Mouse (Mus musculus) lung, adult 2 months (tissue): ENCODE measurements around the gene Erg28. TPM values are rescaled to one million over a fixed set of nuclear protein-coding genes. Genes with fewer than 3 reads are reported as not detected.
A peak's percentile ranks its signal among the peaks of the same experiment; 100 is the strongest.

Source experiments
- DNase-seq: peaks from one replicate; pipeline ENCODE4 v3.0.0; 2022
- H3K4me1 ChIP-seq: fragments of 200-500 bp; 2 replicates; pipeline ENCODE4 v1.6.1; 2011; ENCODE audit warnings: low read length; ENCODE audit not compliant: control insufficient read depth, insufficient read depth
- H3K4me3 ChIP-seq: fragments of 200-500 bp; replicated peaks from 2 replicates; pipeline ENCODE3; 2011; ENCODE audit warnings: low read depth, mild to moderate bottlenecking, control low read depth, low read length; ENCODE audit errors: extremely low read depth
- CTCF ChIP-seq: fragments of 200-500 bp; IDR thresholded peaks from 2 replicates; pipeline ENCODE4 v1.5.1; 2011; ENCODE audit warnings: mild to moderate bottlenecking, low read length, control low read depth; ENCODE audit not compliant: insufficient read depth
- POLR2A ChIP-seq: fragments of 200-500 bp; IDR thresholded peaks from 2 replicates; pipeline ENCODE4 v1.6.1; 2011; ENCODE audit warnings: low read depth, mild to moderate bottlenecking, control low read depth, low read length, borderline replicate concordance; ENCODE audit errors: extremely low read depth
- WGBS: fragments of 180-500 bp; shearing (Covaris S2); methylation state at CpG from one replicate; pipeline ENCODE4 v1.1.7; 2018; 5-methylcytosine and 5-hydroxymethylcytosine counted together
- polyA plus RNA-seq: library from polyadenylated mRNA; depleted of rRNA; stranded (reverse); fragments of >200 nt; gene quantifications from 2 replicates; pipeline ENCODE4 v1.2.3, GENCODE M21; 2012; rRNA removed

Gene Erg28
- 26.5 and 35.6 TPM in 2 replicates for polyA plus RNA-seq

- WGBS = under 1% methylated on average over 67 of the region's 67 CpGs
Observed at GRCm38 (mm10) chr12:85824438-85825264, at the start of gene Erg28, which contains the start of gene Ttll5. TSS of gene Erg28 (minus strand) at chr12:85824550. TSS of gene Ttll5 (plus strand) at chr12:85824659.

GRCm38 (mm10) chr12:85869423-85869822 is 45.1 kb upstream of the Erg28 start:
- no peak overlapping the region for H3K4me3 ChIP-seq
- 48% methylated on average over 6 of the region's 6 CpGs for WGBS
- TF ChIP-seq CTCF = no peak
- no peak for TF ChIP-seq POLR2A
- H3K4me1 ChIP-seq = 0 out of 2 replicates have a peak, but pooled peaks cover 4% of the 10 kb centered on the region
- DNase-seq = peak; percentile 55

More at GRCm38 (mm10) chr12:85824438-85825264, at the start of gene Erg28, which contains the start of gene Ttll5:
- Histone ChIP-seq H3K4me1 (no peaks in the 10 kb centered on the region; the same call in 1 of the 2 replicates), H3K4me3 (peak within 1 kb of the TSS; percentile 73)
- DNase-seq = peak; percentile 97
- TF ChIP-seq CTCF (no peak), POLR2A (peak; percentile 63; the same call in 1 of the 2 replicates)

- Histone ChIP-seq H3K4me1 (0 out of 2 replicates have a peak, but pooled peaks cover 4% of the 10 kb centered on the region), H3K4me3 (no peak overlapping the region)
- DNase-seq = no peak
- TF ChIP-seq POLR2A (no peak), CTCF (no peak)
Observed at GRCm38 (mm10) chr12:85867125-85867524, 42.8 kb upstream of the Erg28 start.

GRCm38 (mm10) chr12:85866624-85867023 is 42.3 kb upstream of the Erg28 start:
- Histone ChIP-seq H3K4me1 (0 out of 2 replicates have a peak, but pooled peaks cover 4% of the 10 kb centered on the region), H3K4me3 (no peak overlapping the region)
- 74% methylated on average over 4 of the region's 4 CpGs for WGBS
- no peak for DNase-seq
- TF ChIP-seq CTCF = no peak

GRCm38 (mm10) chr12:85865526-85865925 is 41.2 kb upstream of the Erg28 start:
- DNase-seq = no peak
- TF ChIP-seq POLR2A = no peak
- no peak for TF ChIP-seq CTCF
- 0 out of 2 replicates have a peak, but pooled peaks cover 4% of the 10 kb centered on the region for H3K4me1 ChIP-seq
- no peak overlapping the region for H3K4me3 ChIP-seq
- WGBS = 73% methylated on average over 3 of the region's 3 CpGs

- WGBS = 35% methylated on average over 2 of the region's 2 CpGs
- Histone ChIP-seq H3K4me3 (no peak overlapping the region), H3K4me1 (no peaks in the 10 kb centered on the region)
- no peak for DNase-seq
- no peak for TF ChIP-seq POLR2A
- no peak for TF ChIP-seq CTCF
Observed at GRCm38 (mm10) chr12:85862514-85862913, 38.2 kb upstream of the Erg28 start.

- DNase-seq = no peak
- no peak for TF ChIP-seq CTCF
- H3K4me1 ChIP-seq = no peaks in the 10 kb centered on the region
Observed at GRCm38 (mm10) chr12:85859511-85860189, 35.3 kb upstream of the Erg28 start.

GRCm38 (mm10) chr12:85859111-85859510 is 34.8 kb upstream of the Erg28 start:
- H3K4me3 ChIP-seq = no peak overlapping the region
- 63% methylated on average over 3 of the region's 3 CpGs for WGBS
- no peak for DNase-seq
- H3K4me1 ChIP-seq = no peaks in the 10 kb centered on the region
- TF ChIP-seq CTCF = no peak

More at GRCm38 (mm10) chr12:85859511-85860189, 35.3 kb upstream of the Erg28 start:
- WGBS = 41% methylated on average over 3 of the region's 3 CpGs
- no peak overlapping the region for H3K4me3 ChIP-seq

- DNase-seq = no peak
- H3K4me1 ChIP-seq = no peaks in the 10 kb centered on the region
- TF ChIP-seq CTCF (no peak), POLR2A (no peak)
- WGBS = 80% methylated on average over 7 of the region's 7 CpGs
- H3K4me3 ChIP-seq = no peak overlapping the region
Observed at GRCm38 (mm10) chr12:85857300-85857699, 33.0 kb upstream of the Erg28 start.
